Mouse (Mus musculus): Measurements from ENCODE around the gene Pld3. TPM values are rescaled to one million over a fixed set of nuclear protein-coding genes. Genes with fewer than 3 reads are reported as not detected.

Gene Pld3
- polyA plus RNA-seq, 1 experiment: 159 TPM

GRCm38 (mm10) chr7:27569580-27570224 is 16.7 kb upstream of the Pld3 start:
- peak; percentile 86 for DNase-seq (ENCODE audit: low read depth)

GRCm38 (mm10) chr7:27560978-27561377 is 8.0 kb upstream of the Pld3 start:
- DNase-seq (ENCODE audit: low read depth): no peak

GRCm38 (mm10) chr7:27560291-27560887 is 7.4 kb upstream of the Pld3 start:
- DNase-seq (ENCODE audit: low read depth): no peak

- DNase-seq (ENCODE audit: low read depth): no peak
Measured at GRCm38 (mm10) chr7:27552070-27552469, 948 bp downstream of the Pld3 start.

- DNase-seq (ENCODE audit: low read depth): no peak
Measured at GRCm38 (mm10) chr7:27549597-27549996, 3.4 kb downstream of the Pld3 start.

GRCm38 (mm10) chr7:27544675-27545370 is 8.2 kb downstream of the Pld3 start:
- DNase-seq (ENCODE audit: low read depth): no peak

GRCm38 (mm10) chr7:27543851-27544250 is 9.2 kb downstream of the Pld3 start:
- DNase-seq (ENCODE audit: low read depth): no peak

- no peak for DNase-seq (ENCODE audit: low read depth)
Measured at GRCm38 (mm10) chr7:27543065-27543464, 10.0 kb downstream of the Pld3 start.

- no peak for DNase-seq (ENCODE audit: low read depth)
Measured at GRCm38 (mm10) chr7:27542392-27543033, 10.5 kb downstream of the Pld3 start.

- DNase-seq (ENCODE audit: low read depth): no peak
Measured at GRCm38 (mm10) chr7:27541922-27542321, 11.1 kb downstream of the Pld3 start.

- no peak for DNase-seq (ENCODE audit: low read depth)
Measured at GRCm38 (mm10) chr7:27541431-27541830, 11.6 kb downstream of the Pld3 start.

GRCm38 (mm10) chr7:27540935-27541334 is 12.1 kb downstream of the Pld3 start:
- no peak for DNase-seq (ENCODE audit: low read depth)

GRCm38 (mm10) chr7:27540521-27540920 is 12.5 kb downstream of the Pld3 start:
- DNase-seq (ENCODE audit: low read depth): no peak

- no peak for DNase-seq (ENCODE audit: low read depth)
Measured at GRCm38 (mm10) chr7:27538797-27539196, 14.2 kb downstream of the Pld3 start.

- DNase-seq (ENCODE audit: low read depth): no peak
Measured at GRCm38 (mm10) chr7:27537998-27538397, 15.0 kb downstream of the Pld3 start.

- DNase-seq (ENCODE audit: low read depth): no peak
Measured at GRCm38 (mm10) chr7:27536618-27537017, 16.4 kb downstream of the Pld3 start.

GRCm38 (mm10) chr7:27535386-27535785 is 17.6 kb downstream of the Pld3 start:
- DNase-seq (ENCODE audit: low read depth): no peak

- DNase-seq (ENCODE audit: low read depth): no peak
Measured at GRCm38 (mm10) chr7:27532480-27533050, 20.5 kb downstream of the Pld3 start.

GRCm38 (mm10) chr7:27531707-27532106 is 21.3 kb downstream of the Pld3 start:
- no peak for DNase-seq (ENCODE audit: low read depth)

GRCm38 (mm10) chr7:27530937-27531336 is 22.1 kb downstream of the Pld3 start:
- no peak for DNase-seq (ENCODE audit: low read depth)

- DNase-seq (ENCODE audit: low read depth): no peak
Measured at GRCm38 (mm10) chr7:27529070-27529469, 23.9 kb downstream of the Pld3 start.

Data from gonadal fat pad, adult 2 months (tissue).